ENCODE assay signal across 9 mouse cellular contexts in genomic region chr1:169529996-169530518, GRCm38 (mm10). TPM values are rescaled to one million over a fixed set of nuclear protein-coding genes. Genes with fewer than 3 reads are reported as not detected.
DNase-seq lines count a peak whose midpoint lies in the region; ATAC-seq and TF ChIP-seq lines count a peak whose summit lies in the region.
"Had no signal": no experiment of that assay in that cellular context is flagged by ENCODE, and none has a peak within 500 bp of the region (broad histone marks: within the 10 kb centered on the region; RNA-seq: fewer than 3 reads in every experiment).

No protein-coding gene starts in this region.

- H3K79me3 ChIP-seq in C2C12 (ENCODE audit: low read depth), result peaks cover 46% of the 10 kb centered on the region

- no peaks in the 10 kb centered on the region for H3K27me3 ChIP-seq in forebrain, embryonic 10.5 days (ENCODE audit: poor library complexity, severe bottlenecking)
- H3K27me3 ChIP-seq in forebrain, postnatal 0 days (ENCODE audit: insufficient read depth, low read length), result no peaks in the 10 kb centered on the region
- H3K27me3 ChIP-seq in C2C12 (ENCODE audit: control insufficient read depth, insufficient read depth, insufficient read length), result no peaks in the 10 kb centered on the region
- H3K27me3 ChIP-seq in forebrain, embryonic 13.5 days, result no peaks in the 10 kb centered on the region
- H3K27me3 ChIP-seq in liver, embryonic 13.5 days, result no peaks in the 10 kb centered on the region

- H3K4me2 ChIP-seq in forebrain, postnatal 0 days (ENCODE audit: low read depth), result no peak overlapping the region
- H3K4me2 ChIP-seq in forebrain, embryonic 13.5 days, result peak overlapping the region; percentile 69
- H3K4me2 ChIP-seq in liver, embryonic 13.5 days, result peak overlapping the region; percentile 73

- peak overlapping the region; percentile 90; the same call in 1 of the 2 replicates for H3K27ac ChIP-seq in forebrain, embryonic 10.5 days
- H3K27ac ChIP-seq in forebrain, postnatal 0 days (ENCODE audit: low read depth, low read length), result no peak overlapping the region
- no peak overlapping the region for H3K27ac ChIP-seq in forebrain, embryonic 13.5 days
- peak overlapping the region; percentile 83 for H3K27ac ChIP-seq in liver, embryonic 13.5 days

- ATAC-seq in forebrain, postnatal 0 days, result no peak
- no peak for ATAC-seq in forebrain, embryonic 13.5 days
- ATAC-seq in liver, embryonic 13.5 days (ENCODE audit: low read depth), result no peak

- peaks cover 11% of the 10 kb centered on the region for H3K4me1 ChIP-seq in forebrain, embryonic 10.5 days
- no peaks in the 10 kb centered on the region for H3K4me1 ChIP-seq in forebrain, postnatal 0 days (ENCODE audit: insufficient read depth)
- peaks cover 16% of the 10 kb centered on the region for H3K4me1 ChIP-seq in forebrain, embryonic 13.5 days
- peaks cover 12% of the 10 kb centered on the region for H3K4me1 ChIP-seq in liver, embryonic 13.5 days (replicated peaks)

- H3K4me3 ChIP-seq in forebrain, embryonic 10.5 days, result peak overlapping the region; percentile 74
- no peak overlapping the region for H3K4me3 ChIP-seq in forebrain, postnatal 0 days (ENCODE audit: low read depth, low read length)
- peak overlapping the region; percentile 85 for H3K4me3 ChIP-seq in C2C12 (ENCODE audit: insufficient read depth, poor library complexity, severe bottlenecking)
- H3K4me3 ChIP-seq in forebrain, embryonic 13.5 days, result peak overlapping the region; percentile 59
- H3K4me3 ChIP-seq in liver, embryonic 13.5 days (replicated peaks), result peak overlapping the region; percentile 78

- 88% methylated on average over 8 of the region's 8 CpGs for WGBS in forebrain, embryonic 10.5 days
- 80% methylated on average over 8 of the region's 8 CpGs for WGBS in forebrain, postnatal 0 days
- WGBS in forebrain, embryonic 13.5 days, result 81% methylated on average over 8 of the region's 8 CpGs
- 55% methylated on average over 8 of the region's 8 CpGs for WGBS in liver, embryonic 13.5 days (ENCODE audit: insufficient replicate concordance)

- H3K79me2 ChIP-seq in C2C12 (ENCODE audit: control insufficient read depth, insufficient read depth), result peaks cover 63% of the 10 kb centered on the region

- H3K9me3 ChIP-seq in forebrain, embryonic 10.5 days, result no peaks in the 10 kb centered on the region
- H3K9me3 ChIP-seq in forebrain, postnatal 0 days (ENCODE audit: low read length), result no peaks in the 10 kb centered on the region
- H3K9me3 ChIP-seq in forebrain, embryonic 13.5 days (replicated peaks), result no peaks in the 10 kb centered on the region
- no peaks in the 10 kb centered on the region for H3K9me3 ChIP-seq in liver, embryonic 13.5 days (replicated peaks)

- TF ChIP-seq CTCF in forebrain, postnatal 0 days (IDR thresholded peaks at IDR 0.05; ENCODE audit: low read depth), result no peak
- no peak for TF ChIP-seq CTCF in C2C12 (IDR thresholded peaks at IDR 0.05; ENCODE audit: control insufficient read depth, insufficient read depth, insufficient read length)

- H3K9ac ChIP-seq in forebrain, postnatal 0 days, result no peak overlapping the region
- H3K9ac ChIP-seq in forebrain, embryonic 13.5 days, result peak overlapping the region; percentile 65
- peak overlapping the region; percentile 85 for H3K9ac ChIP-seq in liver, embryonic 13.5 days

- no peak for DNase-seq in forebrain, embryonic 10.5 days (ENCODE audit: extremely low spot score, low spot score)
- DNase-seq in forebrain, postnatal 0 days, result no peak
- DNase-seq in liver, embryonic 13.5 days, result no peak
- DNase-seq in ovary, adult 18-20 months (ENCODE audit: low spot score), result no peak
- no peak for DNase-seq in layer of hippocampus, adult 11-12 months (ENCODE audit: low spot score)
- no peak for DNase-seq in layer of hippocampus, adult 18-20 months (ENCODE audit: low spot score in 2 of 2)
- DNase-seq: B cell, adult 2 months had no signal

- peaks cover 40% of the 10 kb centered on the region for H3K36me3 ChIP-seq in forebrain, embryonic 10.5 days (replicated peaks)
- H3K36me3 ChIP-seq in forebrain, postnatal 0 days (ENCODE audit: insufficient read depth), result no peaks in the 10 kb centered on the region
- H3K36me3 ChIP-seq in C2C12 (ENCODE audit: control insufficient read depth, insufficient read depth), result peaks cover 28% of the 10 kb centered on the region
- peaks cover 25% of the 10 kb centered on the region for H3K36me3 ChIP-seq in forebrain, embryonic 13.5 days (ENCODE audit: poor library complexity, severe bottlenecking)
- H3K36me3 ChIP-seq in liver, embryonic 13.5 days, result peaks cover 39% of the 10 kb centered on the region

- peak overlapping the region; percentile 23 for H3ac ChIP-seq in C2C12 (ENCODE audit: control insufficient read depth, insufficient read length, low read depth)

TF ChIP-seq in C2C12, 6 proteins besides CTCF, POLR2A, EP300 and RAD21:
- TF ChIP-seq MYOD1 (IDR thresholded peaks at IDR 0.05; ENCODE audit: control insufficient read depth, insufficient read length, low read depth), result no peak
- no peak for TF ChIP-seq FOSL1 (IDR thresholded peaks at IDR 0.05; ENCODE audit: insufficient read depth, low read length, poor library complexity, severe bottlenecking)
- TF ChIP-seq CEBPB (IDR thresholded peaks at IDR 0.05; ENCODE audit: low read depth), result peak; percentile 67
- TF ChIP-seq MYOG (IDR thresholded peaks at IDR 0.05; ENCODE audit: control insufficient read depth, extremely low read depth, insufficient read length), result no peak
- no peak for TF ChIP-seq MAX (IDR thresholded peaks at IDR 0.05)
- no peak for TF ChIP-seq USF1 (IDR thresholded peaks at IDR 0.05; ENCODE audit: low read depth)

RNA-seq across cellular contexts. Expression of gene Nuf2, which starts 1.2 kb away (rescaled TPM):
- polyA plus RNA-seq in forebrain, embryonic 10.5 days (2016; fragmentation: Nextera tagmentation; extraction: Ambion mirVana), result 95.4 and 96.4 TPM in 2 replicates
- 7.3 and 8.6 TPM in 2 replicates for total RNA-seq in forebrain, postnatal 0 days (2014; rRNA removed)
- 7.9 and 9.2 TPM in 2 replicates for polyA plus RNA-seq in forebrain, postnatal 0 days (2015; fragmentation: Nextera tagmentation; extraction: Ambion mirVana)
- polyA plus RNA-seq in C2C12 (2012; fragmentation: generic; extraction: Trizol), result 29.8 TPM
- 64.6 and 66.7 TPM in 2 replicates for polyA plus RNA-seq in forebrain, embryonic 13.5 days (2015; fragmentation: Nextera tagmentation; extraction: Ambion mirVana)
- 48.2 and 62.1 TPM in 2 replicates for polyA plus RNA-seq in liver, embryonic 13.5 days (2015; fragmentation: Nextera tagmentation; extraction: Ambion mirVana)
- total RNA-seq in layer of hippocampus, adult 18-20 months (2021), result 1 to 10 TPM; 3.9 to 4.3 TPM

Comparison
In these comparisons a context has a peak if more than half of its experiments do, and no peak if none do; other contexts are left out.
1. H3K27ac ChIP-seq: peak in forebrain, embryonic 10.5 days (single experiment) and liver, embryonic 13.5 days (single experiment); none in forebrain, postnatal 0 days (single experiment) and forebrain, embryonic 13.5 days (single experiment).